Mouse (Mus musculus): ENCODE measurements around the gene Ranbp1.

DNA sequence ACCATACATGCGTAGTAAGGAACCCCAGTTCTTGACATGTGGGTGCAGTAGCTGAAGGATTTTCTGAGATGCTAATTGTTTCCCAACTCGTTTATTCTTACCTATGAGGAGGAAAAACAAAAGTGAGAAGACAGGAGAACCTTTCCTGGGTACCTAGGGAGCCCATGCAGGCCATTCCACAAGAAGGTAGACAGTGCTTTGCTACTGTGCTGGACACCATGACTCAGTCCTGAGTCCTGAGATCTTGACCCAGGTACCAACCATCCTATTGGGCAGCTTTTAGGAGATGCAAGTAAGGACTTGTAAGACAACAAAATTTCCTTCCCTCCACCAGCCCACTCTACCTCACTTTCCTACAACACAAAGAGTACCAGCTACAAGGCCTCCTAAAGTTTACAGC, 9.7 kb upstream of the Ranbp1 start, which contains the start of gene Gm49776:
- TF ChIP-seq CTCF (IDR thresholded peaks at IDR 0.05; ENCODE audit: insufficient read depth, low read depth, low read length) (no peak), POLR2A (IDR thresholded peaks at IDR 0.05; ENCODE audit: insufficient read depth, low read depth, low read length) (no peak)
